Mouse (Mus musculus) CH12.LX (cell line): ENCODE results near the gene Tmem87a. TPM values are rescaled to one million over a fixed set of nuclear protein-coding genes. Genes with fewer than 3 reads are reported as not detected.

Experiments
- DNase-seq: peaks from one replicate; pipeline ENCODE4 v3.0.0-alpha.2; 2013; ENCODE audit errors: extremely low read depth
- H3K27ac ChIP-seq: 2 replicates; pipeline ENCODE4 v1.5.1; 2012; ENCODE audit warnings: low read depth, mild to moderate bottlenecking, control low read depth, moderate library complexity; ENCODE audit not compliant: insufficient read depth
- H3K27me3 ChIP-seq: replicated peaks from 2 replicates; pipeline ENCODE3; 2012; ENCODE audit warnings: inconsistent platforms
- H3K36me3 ChIP-seq, 2 experiments: replicated peaks in 1 of 2; 2 replicates each; pipeline versions ENCODE3 to v1.6.1; 2012; ENCODE audit warnings: inconsistent platforms in 1 of 2, low read length in 1 of 2, mild to moderate bottlenecking in 1 of 2, mixed read lengths in 1 of 2, moderate library complexity in 1 of 2; ENCODE audit not compliant: control insufficient read depth in 1 of 2, insufficient read depth in 1 of 2
- H3K4me1 ChIP-seq, 2 experiments: 2 replicates each; pipeline ENCODE4 v1.6.1; 2012; ENCODE audit warnings: inconsistent platforms in 1 of 2, moderate library complexity in 1 of 2; ENCODE audit not compliant: insufficient read depth in 2 of 2, control insufficient read depth in 1 of 2
- H3K4me2 ChIP-seq: 2 replicates; pipeline ENCODE4 v1.6.1; 2012; ENCODE audit warnings: low read depth, mild to moderate bottlenecking, control low read depth; ENCODE audit not compliant: poor library complexity, insufficient read depth, severe bottlenecking
- H3K4me3 ChIP-seq, 3 experiments: fragments of 150-350 bp in 1 of 3; sonication (generic) in 1 of 3; replicated peaks in 1 of 3; 2 replicates each; pipeline versions ENCODE3 to v1.5.1; 2011 to 2012; ENCODE audit warnings: low read depth in 2 of 3, low read length in 2 of 3, mild to moderate bottlenecking in 2 of 3, moderate library complexity in 2 of 3, control low read depth in 1 of 3, improper control_type of control experiment in 1 of 3, inconsistent platforms in 1 of 3, mixed read lengths in 1 of 3; ENCODE audit not compliant: poor library complexity in 1 of 3
- H3K79me2 ChIP-seq: replicated peaks from 2 replicates; pipeline ENCODE4 v1.6.1; 2012; ENCODE audit warnings: mild to moderate bottlenecking, moderate library complexity; ENCODE audit not compliant: control insufficient read depth, poor library complexity, insufficient read depth, severe bottlenecking; ENCODE audit errors: extremely low read depth
- H3K9ac ChIP-seq: 2 replicates; pipeline ENCODE4 v1.6.1; 2012; ENCODE audit warnings: low read depth, mild to moderate bottlenecking, control low read depth, moderate library complexity; ENCODE audit not compliant: insufficient read depth
- H3K9me3 ChIP-seq: replicated peaks from 2 replicates; pipeline ENCODE3; 2012; ENCODE audit warnings: low read length, inconsistent platforms, mixed read lengths
- BHLHE40 ChIP-seq: IDR thresholded peaks from 2 replicates; pipeline ENCODE4 v1.6.1; 2011; ENCODE audit warnings: mild to moderate bottlenecking, low read depth, low read length, improper control_type of control experiment
- CHD1 ChIP-seq: IDR thresholded peaks from 2 replicates; pipeline ENCODE4 v1.6.1; 2012; ENCODE audit warnings: low read depth, low read length, improper control_type of control experiment, inconsistent platforms
- CHD2 ChIP-seq: IDR thresholded peaks from 2 replicates; pipeline ENCODE4 v1.6.1; 2011; ENCODE audit warnings: low read length, improper control_type of control experiment
- CTCF ChIP-seq, 2 experiments: IDR thresholded peaks in 1 of 2; conservative IDR thresholded peaks in 1 of 2; 2 replicates each; pipeline ENCODE4 v1.5.1; 2011 to 2012; ENCODE audit warnings: low read depth in 2 of 2, low read length in 2 of 2, improper control_type of control experiment in 1 of 2, inconsistent platforms in 1 of 2, mild to moderate bottlenecking in 1 of 2, moderate library complexity in 1 of 2
- E2F4 ChIP-seq: IDR thresholded peaks from 2 replicates; pipeline ENCODE4 v1.6.1; 2011; ENCODE audit warnings: low read depth, low read length, improper control_type of control experiment; ENCODE audit not compliant: insufficient replicate concordance
- EP300 ChIP-seq: IDR thresholded peaks from 2 replicates; pipeline ENCODE4 v1.6.1; 2011; ENCODE audit warnings: low read length, improper control_type of control experiment
- ETS1 ChIP-seq: conservative IDR thresholded peaks from 2 replicates; pipeline ENCODE4 v1.6.1; 2012; ENCODE audit warnings: low read depth, mild to moderate bottlenecking, inconsistent platforms, low read length, improper control_type of control experiment, moderate library complexity
- GABPA ChIP-seq: IDR thresholded peaks from 2 replicates; pipeline ENCODE4 v1.6.1; 2012; ENCODE audit warnings: low read depth, low read length, improper control_type of control experiment, inconsistent platforms; ENCODE audit not compliant: insufficient replicate concordance
- HCFC1 ChIP-seq: IDR thresholded peaks from 2 replicates; pipeline ENCODE4 v1.6.1; 2012; ENCODE audit warnings: low read depth, mild to moderate bottlenecking, inconsistent platforms, low read length, improper control_type of control experiment
- IRF4 ChIP-seq: IDR thresholded peaks from 2 replicates; pipeline ENCODE4 v1.6.1; 2014; ENCODE audit warnings: low read depth, mild to moderate bottlenecking, inconsistent platforms, low read length, improper control_type of control experiment
- JUN ChIP-seq: IDR thresholded peaks from 2 replicates; pipeline ENCODE4 v1.6.1; 2011; ENCODE audit warnings: low read depth, mild to moderate bottlenecking, low read length, improper control_type of control experiment, moderate library complexity; ENCODE audit not compliant: insufficient read depth
- JUND ChIP-seq: conservative IDR thresholded peaks from 2 replicates; pipeline ENCODE4 v1.6.1; 2011; ENCODE audit warnings: low read depth, low read length, improper control_type of control experiment
- MAFK ChIP-seq: IDR thresholded peaks from 2 replicates; pipeline ENCODE4 v1.6.1; 2011; ENCODE audit warnings: low read length, improper control_type of control experiment; ENCODE audit not compliant: insufficient replicate concordance
- MAX ChIP-seq: IDR thresholded peaks from 2 replicates; pipeline ENCODE4 v1.6.1; 2011; ENCODE audit warnings: low read length, improper control_type of control experiment
- MAZ ChIP-seq: IDR thresholded peaks from 2 replicates; pipeline ENCODE4 v1.6.1; 2012; ENCODE audit warnings: low read depth, mild to moderate bottlenecking, inconsistent platforms, low read length, improper control_type of control experiment, moderate library complexity
- MEF2A ChIP-seq: IDR thresholded peaks from 2 replicates; pipeline ENCODE4 v1.6.1; 2014; ENCODE audit warnings: low read depth, mild to moderate bottlenecking, inconsistent platforms, low read length, improper control_type of control experiment, borderline replicate concordance
- NELFE ChIP-seq: IDR thresholded peaks from 2 replicates; pipeline ENCODE4 v1.6.1; 2011; ENCODE audit warnings: low read depth, low read length, improper control_type of control experiment
- NRF1 ChIP-seq: IDR thresholded peaks from 2 replicates; pipeline ENCODE4 v1.6.1; 2014; ENCODE audit warnings: low read depth, mild to moderate bottlenecking, inconsistent platforms, low read length, improper control_type of control experiment, moderate library complexity
- PAX5 ChIP-seq: IDR thresholded peaks from 2 replicates; pipeline ENCODE4 v1.6.1; 2012; ENCODE audit warnings: low read length, inconsistent platforms, mixed read lengths
- POLR2A ChIP-seq: IDR thresholded peaks from 2 replicates; pipeline ENCODE4 v1.6.1; 2011; ENCODE audit warnings: low read depth, mild to moderate bottlenecking, improper control_type of control experiment, low read length
- RCOR1 ChIP-seq: conservative IDR thresholded peaks from 2 replicates; pipeline ENCODE4 v1.6.1; 2012; ENCODE audit warnings: low read depth, mild to moderate bottlenecking, inconsistent platforms, low read length, improper control_type of control experiment
- SMC3 ChIP-seq: IDR thresholded peaks from 2 replicates; pipeline ENCODE4 v1.6.1; 2011; ENCODE audit warnings: low read depth, low read length, improper control_type of control experiment
- TCF12 ChIP-seq: IDR thresholded peaks from 2 replicates; pipeline ENCODE4 v1.6.1; 2014; ENCODE audit warnings: low read depth, mild to moderate bottlenecking, inconsistent platforms, low read length, improper control_type of control experiment
- UBTF ChIP-seq: IDR thresholded peaks from 2 replicates; pipeline ENCODE4 v1.6.1; 2012; ENCODE audit warnings: low read depth, mild to moderate bottlenecking, inconsistent platforms, low read length, improper control_type of control experiment, moderate library complexity
- USF1 ChIP-seq: IDR thresholded peaks from 2 replicates; pipeline ENCODE4 v1.6.1; 2014; ENCODE audit warnings: low read depth, mild to moderate bottlenecking, inconsistent platforms, low read length, improper control_type of control experiment
- USF2 ChIP-seq: conservative IDR thresholded peaks from 2 replicates; pipeline ENCODE4 v1.6.1; 2011; ENCODE audit warnings: low read depth, low read length, improper control_type of control experiment
- ZC3H11A ChIP-seq: IDR thresholded peaks from 2 replicates; pipeline ENCODE4 v1.6.1; 2012; ENCODE audit warnings: low read depth, mild to moderate bottlenecking, inconsistent platforms, low read length, improper control_type of control experiment
- ZKSCAN1 ChIP-seq: IDR thresholded peaks from 2 replicates; pipeline ENCODE4 v1.6.1; 2012; ENCODE audit warnings: low read depth, inconsistent platforms, low read length, improper control_type of control experiment, borderline replicate concordance
- dilution Hi-C: fragments of 300-500 bp; cut with MboI; formaldehyde crosslinking; loops from 2 replicates; pipeline ENCODE4 v1.14.3; 2020; ENCODE audit warnings: low sequenced_read_pairs; ENCODE audit not compliant: extremely low pct_unique_long_range_greater_than_20kb, extremely low pct_ligation_motif_present
- in situ Hi-C: fragments of 300-500 bp; cut with MboI; formaldehyde crosslinking; loops from 3 replicates; pipeline ENCODE4 v1.14.3; 2019; ENCODE audit warnings: low sequenced_read_pairs, low pct_ligation_motif_present, low pct_unique_long_range_greater_than_20kb, mixed read lengths
- polyA plus RNA-seq: library from polyadenylated mRNA; unstranded; fragments of >175 nt; gene quantifications from 2 replicates; pipeline ENCODE4 v1.2.1, GENCODE M21; 2012; ENCODE audit warnings: low read depth; ENCODE audit not compliant: insufficient read length
- total RNA-seq, 2 experiments: library from RNA; depleted of rRNA; stranded (reverse); fragments of 300-350 nt in 1 of 2; fragments of >200 nt in 1 of 2; gene quantifications; 2 replicates each; pipeline ENCODE4 v1.2.3; 2012 to 2014

Tmem87a gene
- total and polyA plus RNA-seq, 3 experiments: 26.0 to 43.5 (median 30.5) TPM

DNA sequence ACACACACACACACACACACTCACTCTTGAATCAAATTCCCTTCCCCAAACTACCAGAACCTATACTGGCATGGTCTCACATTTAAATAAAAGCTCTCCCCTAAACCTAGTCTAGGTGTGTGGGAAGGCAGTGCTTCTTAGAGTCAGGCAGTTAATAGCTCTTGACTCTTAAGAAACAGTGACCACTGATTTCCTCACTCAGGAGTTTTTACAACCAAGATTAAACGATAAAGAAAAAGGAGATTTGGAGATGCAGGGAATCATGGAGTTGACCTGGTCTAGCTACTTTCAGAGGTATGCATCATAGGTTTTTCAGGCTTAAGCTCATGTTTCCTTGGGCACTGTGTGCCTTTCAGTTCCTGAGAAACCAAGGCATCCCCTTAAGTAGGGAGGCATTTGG lies 17.6 kb downstream of the Tmem87a start:
- no peaks in the 10 kb centered on the region for H3K9me3 ChIP-seq
- DNase-seq: no peak
- H3K4me2 ChIP-seq: no peak overlapping the region
- H3K4me1 ChIP-seq: no peaks in the 10 kb centered on the region
- H3K27ac ChIP-seq: no peak overlapping the region
- TF ChIP-seq MAZ (no peak), MAX (no peak), JUND (no peak), CHD2 (no peak), BHLHE40 (no peak), JUN (no peak), POLR2A (no peak), HCFC1 (no peak), PAX5 (no peak), ZC3H11A (no peak), NELFE (no peak), E2F4 (no peak), CHD1 (no peak), ETS1 (no peak), SMC3 (no peak), TCF12 (no peak), GABPA (no peak)
- no peak overlapping the region for H3K4me3 ChIP-seq
- in situ Hi-C loops (no loop called here), dilution Hi-C loops (no loop called here)
- H3K9ac ChIP-seq: no peak overlapping the region
- no peaks in the 10 kb centered on the region for H3K27me3 ChIP-seq
- peaks cover 41 to 92% of the 10 kb centered on the region in 2 experiments for H3K36me3 ChIP-seq
- H3K79me2 ChIP-seq: no peaks in the 10 kb centered on the region

DNA sequence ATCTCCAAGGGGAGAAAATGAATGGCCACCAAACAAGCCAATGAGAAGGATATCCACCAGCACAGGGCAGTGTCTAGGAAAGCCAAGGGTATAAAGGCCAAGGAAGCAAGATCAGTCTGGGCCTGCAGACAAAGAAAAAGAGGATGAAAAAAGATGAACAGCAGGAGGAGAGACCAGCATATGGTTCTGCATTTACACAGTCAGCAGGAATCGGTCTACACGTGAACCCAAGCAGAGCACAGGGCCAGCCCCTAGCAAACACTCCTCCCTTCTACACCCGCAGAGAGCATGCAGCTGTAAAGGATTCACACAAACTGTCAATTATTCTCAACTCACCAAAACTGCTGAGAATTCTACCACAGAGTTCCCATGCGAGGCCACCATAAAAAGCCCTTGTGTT lies 30.1 kb downstream of the Tmem87a start:
- no peak overlapping the region for H3K4me2 ChIP-seq
- H3K27me3 ChIP-seq: no peaks in the 10 kb centered on the region
- no peak overlapping the region for H3K4me3 ChIP-seq
- H3K27ac ChIP-seq: no peak overlapping the region
- no peaks in the 10 kb centered on the region for H3K9me3 ChIP-seq
- H3K9ac ChIP-seq: no peak overlapping the region
- in situ Hi-C loops (no loop called here), dilution Hi-C loops (no loop called here)
- H3K36me3 ChIP-seq: peaks cover 43 to 82% of the 10 kb centered on the region in 2 experiments
- DNase-seq: no peak
- H3K79me2 ChIP-seq: 0 out of 2 replicates have a peak, but pooled peaks cover 3% of the 10 kb centered on the region
- no peaks in the 10 kb centered on the region for H3K4me1 ChIP-seq
- TF ChIP-seq RCOR1 (no peak), EP300 (no peak), HCFC1 (no peak), CTCF (conservative IDR thresholded peaks at IDR 0.05 in 1 of 2, IDR thresholded peaks at IDR 0.05 in 1 of 2; ENCODE audit: low read depth in 2 of 2, low read length in 2 of 2) (no peak), ZKSCAN1 (no peak), UBTF (no peak), BHLHE40 (no peak), MAFK (no peak), IRF4 (no peak), GABPA (no peak), MEF2A (no peak), TCF12 (no peak), POLR2A (no peak), USF2 (no peak), NELFE (no peak), NRF1 (no peak), USF1 (no peak)
